Mouse (Mus musculus): ENCODE measurements around the gene Pcdh19.

- no peak for TF ChIP-seq CTCF (IDR thresholded peaks at IDR 0.05; ENCODE audit: low read depth)
- TF ChIP-seq EP300 (optimal IDR thresholded peaks at IDR 0.05) = no peak
Observed at GRCm38 (mm10) chrX:133647809-133648208, 41.0 kb downstream of the Pcdh19 start.

Data from stomach, postnatal 0 days (tissue).